Mouse (Mus musculus): ENCODE data around the gene Slc9a5. TPM values are rescaled to one million over a fixed set of nuclear protein-coding genes. Genes with fewer than 3 reads are reported as not detected.

Slc9a5 gene
- polyA plus RNA-seq, 1 experiment from 2014 or later, result 2.9 TPM

- Histone ChIP-seq H3K36me3 (peaks cover 5% of the 10 kb centered on the region; the same call in 1 of the 2 replicates), H3K9ac (no peak overlapping the region), H3K4me3 (replicated peaks) (no peak overlapping the region), H3K4me1 (peaks cover 26% of the 10 kb centered on the region), H3K9me3 (replicated peaks) (no peaks in the 10 kb centered on the region), H3K4me2 (no peak overlapping the region), H3K27ac (peak overlapping the region; percentile 69), H3K27me3 (no peaks in the 10 kb centered on the region)
- ATAC-seq (replicated peaks; ENCODE audit: low FRiP score), result no peak
- 54% methylated on average over 12 of the region's 12 CpGs for WGBS
Measured at GRCm38 (mm10) chr8:105361751-105362702, 13.4 kb downstream of the Slc9a5 start.

DNA sequence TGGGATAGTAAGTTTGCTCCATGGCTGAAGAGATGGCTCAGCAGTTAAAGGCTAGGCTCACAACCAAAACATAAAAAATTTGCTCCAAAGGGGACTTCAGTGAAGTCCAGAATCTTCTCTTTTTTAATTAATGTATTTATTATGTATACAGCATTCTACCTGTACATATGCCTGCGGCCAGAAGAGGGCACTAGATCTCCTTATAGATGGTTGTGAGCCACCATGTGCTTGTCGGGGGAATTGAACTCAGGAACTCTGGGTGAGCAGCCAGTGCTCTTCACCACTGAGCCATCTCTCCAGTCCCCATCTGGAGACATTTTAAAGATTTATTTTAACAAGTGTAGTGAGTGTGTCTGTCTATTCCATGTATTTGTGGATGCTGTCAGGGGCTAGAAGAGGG is 18.5 kb downstream of the Slc9a5 start:
- Histone ChIP-seq H3K27me3 (no peaks in the 10 kb centered on the region), H3K27ac (no peak overlapping the region), H3K36me3 (peaks cover 8% of the 10 kb centered on the region; the same call in 1 of the 2 replicates), H3K4me3 (replicated peaks) (no peak overlapping the region), H3K4me1 (0 out of 2 replicates have a peak, but pooled peaks cover 13% of the 10 kb centered on the region), H3K4me2 (no peak overlapping the region), H3K9ac (no peak overlapping the region), H3K9me3 (replicated peaks) (no peaks in the 10 kb centered on the region)
- no peak for ATAC-seq (replicated peaks; ENCODE audit: low FRiP score)
- 74% methylated on average over 2 of the region's 2 CpGs for WGBS

- Histone ChIP-seq H3K4me3 (replicated peaks) (no peak overlapping the region), H3K4me1 (peaks cover 21% of the 10 kb centered on the region), H3K9me3 (replicated peaks) (no peaks in the 10 kb centered on the region), H3K36me3 (no peaks in the 10 kb centered on the region), H3K27me3 (no peaks in the 10 kb centered on the region), H3K4me2 (no peak overlapping the region), H3K27ac (no peak overlapping the region), H3K9ac (no peak overlapping the region)
- no peak for ATAC-seq (replicated peaks; ENCODE audit: low FRiP score)
- WGBS, result 81% methylated on average over 9 of the region's 9 CpGs
Measured at GRCm38 (mm10) chr8:105372473-105372872, 23.8 kb downstream of the Slc9a5 start.

GRCm38 (mm10) chr8:105373032-105373431 is 24.4 kb downstream of the Slc9a5 start, which contains the start of gene Plekhg4:
Plekhg4 (plus strand) TSS chr8:105373274.
- no peaks in the 10 kb centered on the region for H3K36me3 ChIP-seq
- H3K27ac ChIP-seq, result no peak within 1 kb of the TSS
- ATAC-seq (replicated peaks; ENCODE audit: low FRiP score), result no peak
- 57% methylated on average over 2 of the region's 2 CpGs for WGBS
- H3K4me3 ChIP-seq (replicated peaks), result no peak within 1 kb of the TSS
- H3K9me3 ChIP-seq (replicated peaks), result no peaks in the 10 kb centered on the region
- H3K27me3 ChIP-seq, result no peaks in the 10 kb centered on the region
- H3K4me1 ChIP-seq, result peaks cover 21% of the 10 kb centered on the region
- H3K9ac ChIP-seq, result no peak within 1 kb of the TSS
- no peak within 1 kb of the TSS for H3K4me2 ChIP-seq

GRCm38 (mm10) chr8:105374513-105374966 is 25.9 kb downstream of the Slc9a5 start:
- Histone ChIP-seq H3K27me3 (no peaks in the 10 kb centered on the region), H3K9me3 (replicated peaks) (no peaks in the 10 kb centered on the region), H3K9ac (no peak overlapping the region), H3K36me3 (no peaks in the 10 kb centered on the region), H3K4me2 (peak overlapping the region; percentile 55), H3K4me1 (peaks cover 23% of the 10 kb centered on the region), H3K4me3 (replicated peaks) (peak overlapping the region; percentile 26), H3K27ac (no peak overlapping the region)
- 29% methylated on average over 33 of the region's 33 CpGs for WGBS
- 0 out of 2 replicates have a peak, but pooled peaks have one; percentile 34 for ATAC-seq (replicated peaks; ENCODE audit: low FRiP score)

DNA sequence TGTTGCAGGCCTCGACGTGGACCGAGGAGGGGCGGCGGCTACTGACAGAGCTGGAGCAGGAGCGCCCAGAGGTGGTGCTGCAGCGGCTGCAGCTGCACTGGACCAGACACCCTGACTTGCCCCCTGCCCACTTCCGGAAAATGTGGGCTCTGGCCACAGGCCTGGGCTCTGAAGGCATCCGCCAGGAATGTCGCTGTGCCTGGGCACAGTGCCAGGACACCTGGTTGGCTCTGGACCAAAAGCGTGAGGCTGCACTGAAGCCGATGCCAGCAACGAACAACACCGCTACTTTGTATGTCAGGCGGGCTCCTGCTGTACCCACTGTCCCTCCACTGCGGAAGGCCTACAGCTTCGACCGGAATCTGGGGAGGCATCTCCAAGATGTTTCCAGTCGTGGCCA is 30.0 kb downstream of the Slc9a5 start:
- Histone ChIP-seq H3K27me3 (no peaks in the 10 kb centered on the region), H3K4me3 (replicated peaks) (no peak overlapping the region), H3K9me3 (replicated peaks) (no peaks in the 10 kb centered on the region), H3K36me3 (no peaks in the 10 kb centered on the region), H3K4me2 (no peak overlapping the region), H3K9ac (no peak overlapping the region), H3K4me1 (peaks cover 23% of the 10 kb centered on the region), H3K27ac (peak overlapping the region; percentile 43; the same call in 1 of the 2 replicates)
- 57% methylated on average over 19 of the region's 19 CpGs for WGBS
- ATAC-seq (replicated peaks; ENCODE audit: low FRiP score), result peak; percentile 37

DNA sequence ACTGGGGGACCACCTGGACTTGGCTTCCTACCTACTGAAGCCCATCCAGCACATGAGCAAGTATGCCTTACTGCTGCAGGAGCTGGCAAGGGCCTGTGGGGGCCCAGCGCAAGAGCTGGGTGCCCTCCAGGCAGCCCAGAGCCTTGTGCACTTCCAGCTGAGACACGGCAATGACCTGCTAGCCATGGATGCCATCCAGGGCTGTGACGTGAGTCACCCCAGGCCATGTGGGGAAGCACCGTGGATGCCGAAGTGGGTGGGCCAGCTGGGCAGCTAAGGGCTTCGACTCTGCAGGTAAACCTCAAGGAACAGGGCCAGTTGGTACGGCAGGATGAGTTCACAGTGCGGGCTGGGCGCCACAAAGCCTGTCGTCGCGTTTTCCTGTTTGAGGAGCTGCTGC is 31.7 kb downstream of the Slc9a5 start:
- Histone ChIP-seq H3K9ac (no peak overlapping the region), H3K9me3 (replicated peaks) (no peaks in the 10 kb centered on the region), H3K36me3 (no peaks in the 10 kb centered on the region), H3K4me1 (peaks cover 15% of the 10 kb centered on the region), H3K4me2 (no peak overlapping the region), H3K27me3 (no peaks in the 10 kb centered on the region), H3K27ac (no peak overlapping the region), H3K4me3 (replicated peaks) (no peak overlapping the region)
- ATAC-seq (replicated peaks; ENCODE audit: low FRiP score), result no peak
- WGBS, result 80% methylated on average over 12 of the region's 12 CpGs

GRCm38 (mm10) chr8:105384070-105384469 is 35.4 kb downstream of the Slc9a5 start:
- no peak overlapping the region for H3K9ac ChIP-seq
- ATAC-seq (replicated peaks; ENCODE audit: low FRiP score), result no peak
- H3K27me3 ChIP-seq, result no peaks in the 10 kb centered on the region
- H3K4me2 ChIP-seq, result no peak overlapping the region
- no peaks in the 10 kb centered on the region for H3K36me3 ChIP-seq
- no peaks in the 10 kb centered on the region for H3K9me3 ChIP-seq (replicated peaks)
- 96% methylated on average over 2 of the region's 2 CpGs for WGBS
- H3K4me3 ChIP-seq (replicated peaks), result no peak overlapping the region
- no peak overlapping the region for H3K27ac ChIP-seq
- H3K4me1 ChIP-seq, result peaks cover 21% of the 10 kb centered on the region

- H3K4me3 ChIP-seq (replicated peaks), result no peak overlapping the region
Measured at GRCm38 (mm10) chr8:105387151-105387550, 38.5 kb downstream of the Slc9a5 start.

GRCm38 (mm10) chr8:105389096-105389495 is 40.5 kb downstream of the Slc9a5 start:
- no peaks in the 10 kb centered on the region for H3K9me3 ChIP-seq (replicated peaks)
- no peak overlapping the region for H3K27ac ChIP-seq
- H3K4me1 ChIP-seq, result peaks cover 20% of the 10 kb centered on the region
- H3K36me3 ChIP-seq, result no peaks in the 10 kb centered on the region
- H3K4me2 ChIP-seq, result no peak overlapping the region
- no peaks in the 10 kb centered on the region for H3K27me3 ChIP-seq
- ATAC-seq (replicated peaks; ENCODE audit: low FRiP score), result no peak
- WGBS, result 63% methylated on average over 6 of the region's 6 CpGs
- H3K9ac ChIP-seq, result no peak overlapping the region
- no peak overlapping the region for H3K4me3 ChIP-seq (replicated peaks)

More at GRCm38 (mm10) chr8:105387151-105387550, 38.5 kb downstream of the Slc9a5 start:
- no peaks in the 10 kb centered on the region for H3K27me3 ChIP-seq
- no peak overlapping the region for H3K4me2 ChIP-seq
- WGBS, result 86% methylated on average over 1 of the region's 1 CpGs
- H3K27ac ChIP-seq, result no peak overlapping the region
- H3K9me3 ChIP-seq (replicated peaks), result no peaks in the 10 kb centered on the region
- no peaks in the 10 kb centered on the region for H3K36me3 ChIP-seq
- H3K4me1 ChIP-seq, result peaks cover 20% of the 10 kb centered on the region
- ATAC-seq (replicated peaks; ENCODE audit: low FRiP score), result 0 out of 2 replicates have a peak, but pooled peaks have one; percentile 25
- H3K9ac ChIP-seq, result no peak overlapping the region

DNA sequence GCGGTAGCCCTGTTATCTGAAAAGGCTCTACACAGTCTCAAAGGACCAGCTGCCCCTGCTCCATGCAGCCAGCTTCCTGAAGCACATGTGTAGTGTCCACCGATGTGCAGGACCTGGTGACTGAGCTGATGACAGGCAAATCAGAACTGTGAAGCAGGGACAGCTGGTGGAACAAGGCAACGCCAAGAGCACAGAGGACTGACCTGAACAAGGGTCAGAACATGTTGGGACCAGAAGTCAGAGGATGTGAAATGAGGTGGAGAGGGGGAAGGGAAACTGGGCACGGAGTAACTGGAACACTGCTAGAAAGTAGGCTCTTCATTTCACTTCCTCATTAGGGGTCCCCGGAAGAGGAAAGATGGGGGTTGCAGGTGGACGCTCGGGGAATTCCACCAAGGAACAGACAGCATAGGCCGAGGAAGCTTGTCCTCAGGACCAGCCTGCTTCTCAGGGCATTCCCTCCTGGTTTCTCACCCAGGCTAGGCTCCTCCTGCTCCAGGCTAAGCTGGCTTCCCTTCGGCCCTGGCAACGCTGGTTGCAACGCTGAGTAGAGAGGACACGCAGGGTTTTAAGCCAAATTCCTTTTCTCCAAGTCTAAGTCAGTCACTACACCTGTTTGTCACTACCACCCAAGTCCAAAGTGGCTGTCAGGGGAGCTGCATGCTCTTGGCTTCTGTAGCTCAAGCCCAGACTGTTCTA is 44.6 kb downstream of the Slc9a5 start:
- Histone ChIP-seq H3K9ac (no peak overlapping the region), H3K4me1 (peaks cover 3% of the 10 kb centered on the region; the same call in 1 of the 2 replicates), H3K4me3 (replicated peaks) (no peak overlapping the region), H3K36me3 (no peaks in the 10 kb centered on the region), H3K27me3 (no peaks in the 10 kb centered on the region), H3K4me2 (no peak overlapping the region), H3K27ac (no peak overlapping the region), H3K9me3 (replicated peaks) (no peaks in the 10 kb centered on the region)
- 82% methylated on average over 12 of the region's 12 CpGs for WGBS
- no peak for ATAC-seq (replicated peaks; ENCODE audit: low FRiP score)

DNA sequence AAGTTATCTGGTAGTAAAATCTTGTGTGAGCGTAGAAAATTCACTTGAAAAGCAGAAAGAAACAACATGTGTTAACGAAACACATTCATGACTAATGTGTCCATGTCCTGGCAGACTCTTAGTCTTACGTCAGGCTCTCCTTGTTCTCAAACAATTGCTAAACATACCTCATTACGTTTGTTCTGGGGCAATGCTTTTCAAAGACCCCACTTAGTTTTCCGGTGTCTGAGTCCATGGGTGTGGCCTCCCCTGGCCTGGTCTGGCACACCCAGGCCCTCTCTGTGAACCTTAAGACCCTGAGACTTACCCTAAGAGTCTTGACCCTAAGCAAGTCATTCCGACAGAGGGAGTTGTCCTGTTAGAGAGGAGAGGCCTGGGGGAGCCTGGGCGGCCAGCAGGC is 45.3 kb downstream of the Slc9a5 start:
- Histone ChIP-seq H3K4me2 (no peak overlapping the region), H3K9me3 (replicated peaks) (no peaks in the 10 kb centered on the region), H3K27me3 (no peaks in the 10 kb centered on the region), H3K36me3 (no peaks in the 10 kb centered on the region), H3K9ac (no peak overlapping the region), H3K4me1 (0 out of 2 replicates have a peak, but pooled peaks cover 3% of the 10 kb centered on the region), H3K27ac (no peak overlapping the region), H3K4me3 (replicated peaks) (no peak overlapping the region)
- ATAC-seq (replicated peaks; ENCODE audit: low FRiP score), result no peak
- 70% methylated on average over 7 of the region's 7 CpGs for WGBS
